Mouse (Mus musculus): ENCODE measurements around the gene Lsm11.
A peak's percentile ranks its signal among the peaks of the same experiment; 100 is the strongest.

The Lsm11 gene

GRCm38 (mm10) chr11:45926640-45927082, 18.1 kb downstream of the Lsm11 start:
- DNase-seq, result peak; percentile 82 to 84

- DNase-seq, result no peak
These were observed 19.3 kb downstream of the Lsm11 start for GRCm38 (mm10) chr11:45925436-45925835.

GRCm38 (mm10) chr11:45921480-45921898, 23.2 kb downstream of the Lsm11 start:
- no peak for DNase-seq

DNA sequence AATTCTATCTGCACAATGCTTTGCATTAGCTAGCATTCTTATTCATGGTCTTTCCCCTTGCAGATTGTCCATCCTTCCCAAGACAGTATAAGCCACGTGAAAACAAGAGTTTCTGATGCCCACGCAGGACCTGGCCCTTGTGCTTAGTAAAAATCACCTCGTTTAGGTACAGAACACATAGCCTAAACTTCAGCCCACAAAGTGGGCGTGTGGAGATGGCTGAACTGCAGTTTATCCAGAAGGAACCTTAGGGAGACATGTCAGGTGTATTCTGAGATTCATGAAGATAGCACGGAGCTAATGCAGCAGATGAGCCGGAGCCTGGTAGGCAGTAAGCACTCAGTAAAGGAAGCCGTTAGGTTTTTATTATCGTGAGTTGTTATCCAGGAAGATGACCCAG, 23.7 kb downstream of the Lsm11 start:
- DNase-seq, result no peak

- DNase-seq, result no peak
These were observed 25.9 kb downstream of the Lsm11 start for GRCm38 (mm10) chr11:45918836-45919235.

- no peak for DNase-seq
These were observed 26.7 kb downstream of the Lsm11 start for GRCm38 (mm10) chr11:45918018-45918417.

GRCm38 (mm10) chr11:45916196-45916595, 28.5 kb downstream of the Lsm11 start:
- DNase-seq, result no peak

- DNase-seq, result no peak
These were observed 34.0 kb downstream of the Lsm11 start for GRCm38 (mm10) chr11:45910701-45911100.

- no peak for DNase-seq
These were observed 35.8 kb downstream of the Lsm11 start for GRCm38 (mm10) chr11:45908894-45909293.

DNA sequence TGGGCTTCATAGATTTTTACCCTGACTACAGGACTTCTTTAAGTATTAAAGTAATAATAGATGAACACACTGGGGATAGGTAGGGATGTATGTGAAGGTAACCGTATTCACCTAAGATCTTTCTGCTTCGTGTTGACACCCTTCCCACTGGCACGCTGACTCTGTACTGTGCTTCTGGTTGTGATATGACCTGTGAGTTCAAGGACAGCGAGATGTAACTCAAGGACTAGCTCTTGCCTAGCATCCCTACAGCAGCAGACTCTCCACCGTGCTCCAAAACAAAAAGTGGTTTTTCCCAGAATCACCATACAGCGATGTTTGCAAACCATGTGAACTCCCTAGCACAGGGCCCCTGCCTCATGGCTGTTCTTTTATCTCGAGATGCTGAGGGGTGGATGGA, 36.7 kb downstream of the Lsm11 start:
- no peak for DNase-seq

GRCm38 (mm10) chr11:45907301-45907700, 37.4 kb downstream of the Lsm11 start:
- no peak for DNase-seq

- no peak for DNase-seq
These were observed 38.5 kb downstream of the Lsm11 start for GRCm38 (mm10) chr11:45906109-45906786.

DNA sequence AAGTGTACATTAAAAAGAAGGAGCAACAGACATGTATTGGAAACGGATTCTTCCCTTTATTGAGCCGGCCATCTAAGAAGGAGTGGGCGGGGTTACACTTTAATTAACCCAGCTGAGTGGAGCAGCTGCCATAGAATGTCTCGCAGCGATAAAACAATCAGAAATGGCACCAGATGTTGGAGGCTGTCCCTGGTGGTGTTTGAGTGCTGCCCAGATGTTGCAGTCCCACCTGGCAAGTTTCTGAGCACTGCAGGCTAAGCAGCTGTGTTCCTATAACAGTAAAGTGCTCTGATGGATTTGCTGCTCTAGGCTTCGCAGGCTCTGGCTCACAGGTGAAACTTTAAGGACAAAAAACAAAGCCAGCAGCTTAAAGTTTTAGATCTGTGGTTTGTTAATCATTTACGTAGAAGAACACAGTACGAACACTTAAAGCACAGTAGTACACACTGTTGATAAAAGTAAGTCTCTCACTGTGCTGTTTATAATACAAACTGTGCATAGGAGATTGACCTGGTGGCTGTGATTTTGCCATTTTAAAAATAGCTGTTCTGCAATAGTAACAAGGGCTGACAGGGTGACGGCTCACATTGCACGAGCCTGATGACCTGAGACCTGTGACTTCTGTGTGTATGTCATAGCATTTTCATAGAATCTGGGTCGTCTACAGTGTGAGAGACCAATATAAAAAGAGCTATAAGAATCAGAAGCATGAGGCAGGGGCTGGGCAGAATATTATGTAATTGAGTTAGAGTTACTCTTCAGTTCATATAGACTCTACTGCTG, 44.3 kb downstream of the Lsm11 start:
- no peak for DNase-seq

GRCm38 (mm10) chr11:45897392-45897791, 47.3 kb downstream of the Lsm11 start:
- no peak for DNase-seq

GRCm38 (mm10) chr11:45892861-45893360, 51.8 kb downstream of the Lsm11 start:
- no peak for DNase-seq

DNA sequence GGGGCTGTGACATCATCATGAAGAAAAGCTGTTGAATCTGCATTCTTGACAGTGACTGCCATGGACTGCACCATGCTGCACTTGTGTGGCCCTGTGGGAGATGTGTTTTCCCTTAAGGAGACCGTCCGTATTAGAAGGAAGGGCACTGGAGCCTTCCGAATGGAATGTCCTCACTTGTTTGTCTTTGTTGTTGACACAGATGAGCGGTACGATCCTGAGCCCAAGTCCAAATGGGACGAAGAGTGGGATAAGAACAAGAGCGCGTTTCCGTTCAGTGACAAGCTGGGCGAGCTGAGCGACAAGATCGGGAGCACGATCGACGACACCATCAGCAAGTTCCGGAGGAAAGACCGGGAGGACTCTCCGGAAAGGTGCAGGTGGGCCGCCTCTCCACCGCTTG, 54.3 kb downstream of the Lsm11 start:
- no peak for DNase-seq

GRCm38 (mm10) chr11:45889981-45890380, 54.8 kb downstream of the Lsm11 start:
- DNase-seq, result no peak

- no peak for DNase-seq
These were observed 56.2 kb downstream of the Lsm11 start for GRCm38 (mm10) chr11:45888471-45889030.

GRCm38 (mm10) chr11:45886596-45886995, 58.1 kb downstream of the Lsm11 start:
- no peak for DNase-seq

GRCm38 (mm10) chr11:45885606-45886230, 59.0 kb downstream of the Lsm11 start:
- no peak for DNase-seq

GRCm38 (mm10) chr11:45884029-45884428, 60.7 kb downstream of the Lsm11 start:
- DNase-seq, result peak in 1 of 2 experiments; percentile 12

DNA sequence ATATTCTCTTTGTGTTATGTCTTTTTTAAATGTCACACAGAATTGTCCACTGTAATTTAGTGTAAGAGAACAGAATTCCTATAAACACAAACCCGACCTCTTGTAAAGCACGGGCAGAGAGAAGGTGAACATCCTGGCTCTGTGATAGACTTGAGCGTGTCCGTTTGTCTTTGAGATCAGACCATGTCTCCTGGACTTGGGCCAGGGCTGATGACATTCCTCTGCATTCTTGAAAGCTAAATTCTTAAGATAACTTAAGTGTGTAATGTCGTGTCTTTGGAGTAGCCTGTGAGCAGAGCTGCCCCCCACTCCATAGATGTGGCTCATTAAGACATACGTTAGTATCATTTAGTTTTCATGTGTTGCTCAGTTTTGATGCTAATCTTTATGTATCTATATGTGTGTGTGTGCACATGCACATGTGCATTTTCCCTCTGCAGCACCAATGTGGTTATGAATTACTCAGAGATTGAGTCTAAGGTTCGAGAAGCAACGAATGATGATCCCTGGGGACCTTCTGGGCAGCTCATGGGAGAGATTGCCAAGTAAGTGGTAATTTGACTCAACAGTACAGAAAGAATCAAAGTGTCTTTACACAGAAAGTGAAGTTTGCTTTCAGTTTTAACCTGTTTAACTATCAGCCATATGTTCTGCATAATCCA, 61.3 kb downstream of the Lsm11 start:
- no peak for DNase-seq

- DNase-seq, result no peak
These were observed 63.1 kb downstream of the Lsm11 start for GRCm38 (mm10) chr11:45881683-45882068.
